ENCODE assay signal across 8 mouse cellular contexts in the genomic region with DNA sequence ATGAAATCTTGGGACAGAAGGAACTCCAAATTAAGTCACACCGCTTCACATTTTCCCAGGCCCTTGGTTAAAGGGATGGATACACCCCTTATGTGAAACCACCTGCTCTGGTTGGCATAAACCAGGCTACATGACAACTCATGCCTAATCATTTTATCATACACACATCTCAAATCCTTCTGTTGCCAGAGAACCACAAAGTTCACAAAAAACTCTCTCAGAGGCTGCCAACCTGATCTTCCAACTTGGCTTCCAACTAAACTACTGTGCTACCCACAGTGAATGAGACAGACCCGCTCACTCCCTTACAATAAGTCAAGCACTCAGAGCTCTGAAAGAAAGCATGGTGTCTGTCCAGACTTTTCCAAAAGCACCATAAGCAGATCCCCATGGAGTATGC. TPM values are rescaled to one million over a fixed set of nuclear protein-coding genes. Genes with fewer than 3 reads are reported as not detected.
A peak's percentile ranks its signal among the peaks of the same experiment; 100 is the strongest.
DNase-seq lines count a peak whose midpoint lies in the region; ATAC-seq and TF ChIP-seq lines count a peak whose summit lies in the region.
"Had no signal": no experiment of that assay in that cellular context is flagged by ENCODE, and none has a peak within 500 bp of the region (broad histone marks: within the 10 kb centered on the region; RNA-seq: fewer than 3 reads in every experiment).

No protein-coding gene starts in this region.

- TF ChIP-seq POLR2A in liver, adult 2 months (IDR thresholded peaks at IDR 0.05; ENCODE audit: extremely low read depth, insufficient read depth, low read length) = no peak

- H3K9ac ChIP-seq in liver, adult 2 months (ENCODE audit: low read depth, low read length) = no peak overlapping the region
- H3K9ac ChIP-seq in neural tube, embryonic 15.5 days (replicated peaks) = peak overlapping the region; percentile 89; the same call in 1 of the 2 replicates

- no peaks in the 10 kb centered on the region for H3K9me3 ChIP-seq in forebrain, embryonic 10.5 days
- no peaks in the 10 kb centered on the region for H3K9me3 ChIP-seq in limb, embryonic 10.5 days (replicated peaks)
- no peaks in the 10 kb centered on the region for H3K9me3 ChIP-seq in neural tube, embryonic 15.5 days (replicated peaks)

- H3K79me2 ChIP-seq in liver, adult 2 months (ENCODE audit: control insufficient read depth, insufficient read depth, low read length) = peaks cover 17% of the 10 kb centered on the region

- peak overlapping the region; percentile 60 for H3K4me2 ChIP-seq in neural tube, embryonic 15.5 days

- no peak overlapping the region for H3K27ac ChIP-seq in liver, adult 2 months (replicated peaks; ENCODE audit: insufficient read depth, low read depth, low read length)
- no peak overlapping the region for H3K27ac ChIP-seq in forebrain, embryonic 10.5 days
- no peak overlapping the region for H3K27ac ChIP-seq in limb, embryonic 10.5 days
- no peak overlapping the region for H3K27ac ChIP-seq in neural tube, embryonic 15.5 days (replicated peaks)

- no peak for TF ChIP-seq CTCF in liver, adult 2 months (IDR thresholded peaks at IDR 0.05; ENCODE audit: low read depth, low read length)

- no peaks in the 10 kb centered on the region for H3K36me3 ChIP-seq in liver, adult 2 months (ENCODE audit: control insufficient read depth, insufficient read depth, low read length)
- peaks cover 8% of the 10 kb centered on the region for H3K36me3 ChIP-seq in forebrain, embryonic 10.5 days (replicated peaks)
- peaks cover 7% of the 10 kb centered on the region for H3K36me3 ChIP-seq in limb, embryonic 10.5 days
- no peaks in the 10 kb centered on the region for H3K36me3 ChIP-seq in neural tube, embryonic 15.5 days

- ATAC-seq in neural tube, embryonic 15.5 days (ENCODE audit: low FRiP score) = no peak
- no peak for ATAC-seq in CD4-positive, CD25-positive, alpha-beta regulatory T cell, adult 4 months
- no peak for ATAC-seq in erythroblast, adult 5-6 weeks (replicated peaks; ENCODE audit: low FRiP score, poor library complexity, severe bottlenecking)

- H3K27me3 ChIP-seq in liver, adult 2 months (ENCODE audit: control insufficient read depth, insufficient read depth, low read length) = no peaks in the 10 kb centered on the region
- no peaks in the 10 kb centered on the region for H3K27me3 ChIP-seq in forebrain, embryonic 10.5 days (ENCODE audit: poor library complexity, severe bottlenecking)
- H3K27me3 ChIP-seq in limb, embryonic 10.5 days (ENCODE audit: low read depth, poor library complexity, severe bottlenecking) = no peaks in the 10 kb centered on the region; the same call in 1 of the 2 replicates
- H3K27me3 ChIP-seq in neural tube, embryonic 15.5 days (replicated peaks) = no peaks in the 10 kb centered on the region

- H3K4me1 ChIP-seq in liver, adult 2 months (ENCODE audit: control insufficient read depth, insufficient read depth, low read length) = no peaks in the 10 kb centered on the region
- peaks cover 28% of the 10 kb centered on the region for H3K4me1 ChIP-seq in forebrain, embryonic 10.5 days
- peaks cover 19% of the 10 kb centered on the region for H3K4me1 ChIP-seq in limb, embryonic 10.5 days
- peaks cover 43% of the 10 kb centered on the region for H3K4me1 ChIP-seq in neural tube, embryonic 15.5 days

- peak; percentile 55 for DNase-seq in liver, adult 2 months (ENCODE audit: extremely low read depth, low read depth, low spot score)
- DNase-seq in liver = no peak
- DNase-seq in forebrain, embryonic 10.5 days (ENCODE audit: extremely low spot score, low spot score) = no peak
- DNase-seq in limb, embryonic 10.5 days (ENCODE audit: low spot score) = no peak
- DNase-seq: adrenal gland, adult 2 months had no signal

- no peak overlapping the region for H3K4me3 ChIP-seq in liver, adult 2 months (ENCODE audit: insufficient read depth, low read depth, low read length)
- peak overlapping the region; percentile 97 for H3K4me3 ChIP-seq in forebrain, embryonic 10.5 days
- H3K4me3 ChIP-seq in limb, embryonic 10.5 days = peak overlapping the region; percentile 95
- H3K4me3 ChIP-seq in neural tube, embryonic 15.5 days (replicated peaks) = peak overlapping the region; percentile 98

- WGBS in liver, adult 2 months = 69% methylated on average over 2 of the region's 2 CpGs
- 88% methylated on average over 2 of the region's 2 CpGs for WGBS in forebrain, embryonic 10.5 days
- WGBS in limb, embryonic 10.5 days = 91% methylated on average over 2 of the region's 2 CpGs
- WGBS in neural tube, embryonic 15.5 days = 69% methylated on average over 2 of the region's 2 CpGs

RNA-seq across cellular contexts. Expression of a gene that starts 1.6 kb away (rescaled TPM):
- total RNA-seq in liver, adult 2 months (2014; rRNA removed) = 12.5 and 13.6 TPM in 2 replicates
- polyA plus RNA-seq in liver, adult 2 months (2012; rRNA removed) = 2.9 and 3.9 TPM in 2 replicates
- polyA plus RNA-seq in forebrain, embryonic 10.5 days (2016; fragmentation: Nextera tagmentation; extraction: Ambion mirVana) = 27.2 and 31.0 TPM in 2 replicates
- polyA plus RNA-seq in limb, embryonic 10.5 days (2016; fragmentation: Nextera tagmentation; extraction: Ambion mirVana) = 27.4 and 34.6 TPM in 2 replicates
- 31.1 and 32.1 TPM in 2 replicates for polyA plus RNA-seq in neural tube, embryonic 15.5 days (2015; fragmentation: Nextera tagmentation; extraction: Ambion mirVana)
- 10 to 100 TPM; 43.3 to 45.5 TPM for polyA plus RNA-seq in CD4-positive, CD25-positive, alpha-beta regulatory T cell, adult 4 months (2017; shearing (Covaris generic))
- 11.3 and 22.4 TPM in 2 replicates for total RNA-seq in erythroblast, adult 5-6 weeks (2015; ENCODE audit: low replicate concordance)
- total RNA-seq in erythroblast, adult 5-6 weeks (2017; ENCODE audit: low replicate concordance) = 22.7 and 26.5 TPM in 2 replicates
